Mouse (Mus musculus): Measurements from ENCODE around the gene Cyp2b23.
"Not testable (repeated sequence)": the region's sequence is repeated elsewhere in the genome, so short reads cannot be mapped to it uniquely, and the experiment has no call there.

Gene Cyp2b23

GRCm38 (mm10) chr7:26686337-26686736, at the start of gene Cyp2b23:
Cyp2b23 (minus strand) TSS chr7:26686437.
- no peak for DNase-seq

GRCm38 (mm10) chr7:26711061-26711460, 24.8 kb upstream of the Cyp2b23 start:
- no peak for DNase-seq

DNA sequence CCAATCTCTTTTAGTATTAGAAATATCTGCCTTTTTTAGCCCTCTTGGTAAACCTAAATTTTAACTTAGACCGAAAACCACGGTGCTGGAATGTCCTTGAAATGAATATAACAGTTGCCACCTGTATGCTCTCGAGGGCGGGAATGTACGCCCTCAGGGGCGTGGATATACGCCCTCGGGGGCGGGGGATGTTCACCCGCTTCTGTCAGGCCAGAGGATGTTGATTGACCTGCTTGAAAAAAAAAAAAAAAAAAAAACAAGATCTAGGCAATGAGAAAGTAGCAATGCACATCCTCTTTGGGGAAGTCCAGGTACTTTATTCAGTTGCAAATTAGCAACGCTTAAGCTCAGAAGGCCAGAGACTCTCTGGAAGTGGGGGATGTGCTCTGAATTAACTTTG, 20.8 kb upstream of the Cyp2b23 start:
- no peak for DNase-seq

DNA sequence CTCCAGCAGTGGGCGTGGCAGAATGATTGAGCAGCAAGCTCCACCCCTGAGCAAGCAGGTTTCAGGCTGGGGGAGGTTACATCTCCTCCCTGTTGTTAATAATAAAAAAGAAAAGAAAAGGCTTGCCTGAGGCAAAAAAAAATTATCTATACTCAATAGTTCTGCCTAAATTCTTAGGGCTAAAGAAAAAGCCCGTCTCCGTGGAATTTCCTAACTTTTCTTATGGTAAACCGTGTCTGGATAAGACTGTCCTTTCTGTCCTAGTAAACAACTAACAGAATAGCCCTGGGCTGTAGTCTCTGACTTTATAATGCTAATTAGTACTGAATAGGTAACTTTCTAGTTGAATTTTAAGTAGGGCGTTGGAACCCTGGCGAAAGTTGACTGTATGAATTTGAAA, 20.0 kb upstream of the Cyp2b23 start:
- not testable (repeated sequence) for DNase-seq

DNA sequence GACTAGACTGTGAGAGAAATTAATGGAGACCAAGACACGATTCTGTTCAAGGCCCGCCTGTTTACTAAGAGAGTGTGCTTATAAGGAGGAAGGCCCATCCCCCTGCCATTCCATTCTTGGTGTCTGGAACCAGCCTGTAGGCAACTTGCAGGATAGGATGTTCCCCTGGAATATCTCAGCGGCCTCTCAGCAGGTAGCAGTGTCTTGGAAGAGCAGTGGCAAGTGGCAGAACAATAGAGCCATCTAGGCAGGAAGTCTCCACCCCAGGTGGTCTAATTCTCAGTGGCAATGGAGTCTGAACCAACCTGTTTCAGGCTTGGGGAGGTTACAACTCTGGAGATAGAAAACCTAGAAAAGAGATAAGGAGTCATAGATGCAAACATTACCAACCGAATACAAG, 13.9 kb upstream of the Cyp2b23 start:
- DNase-seq = no peak

DNA sequence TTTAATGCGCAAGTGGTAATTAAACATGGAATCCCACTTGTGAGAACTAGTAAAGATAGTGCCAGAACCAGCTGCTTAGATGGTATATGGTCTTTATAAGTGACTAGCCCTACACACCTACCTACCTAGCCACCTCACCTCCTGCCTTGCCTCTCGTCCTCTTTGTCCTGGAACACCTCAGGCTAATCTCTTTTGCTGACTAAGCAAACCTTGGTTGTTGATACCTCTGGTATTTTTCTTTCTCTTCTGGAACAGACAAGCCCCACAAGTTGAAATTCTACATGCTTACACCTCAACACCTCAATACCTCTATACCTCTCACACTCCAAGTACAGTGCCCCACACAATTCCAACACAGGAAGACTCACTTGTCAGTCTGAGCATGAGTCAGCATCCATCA, 524 bp downstream of the Cyp2b23 start:
- no peak for DNase-seq

DNA sequence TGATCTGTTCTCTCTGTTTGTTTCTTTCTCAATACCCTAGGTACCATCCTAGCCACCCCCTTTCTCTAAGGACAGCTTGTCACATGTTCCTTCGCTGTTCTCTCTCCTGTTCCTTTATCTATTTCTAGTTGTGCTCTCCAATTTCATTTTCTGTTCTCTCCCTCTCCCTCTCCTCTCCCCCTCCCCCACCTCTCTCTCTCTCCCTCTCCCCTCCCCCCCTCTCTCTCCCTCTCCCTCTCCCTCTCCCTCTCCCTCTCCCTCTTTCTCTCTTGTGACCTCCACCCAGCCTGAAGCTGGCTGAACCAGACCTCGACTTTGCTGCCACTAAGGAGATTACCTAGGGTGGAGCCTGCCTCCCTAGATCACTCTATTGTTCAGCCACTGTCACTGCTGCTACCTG, 18.8 kb downstream of the Cyp2b23 start:
- not testable (repeated sequence) for DNase-seq

- no peak for DNase-seq
These were observed 20.2 kb downstream of the Cyp2b23 start for GRCm38 (mm10) chr7:26666011-26666410.

GRCm38 (mm10) chr7:26618364-26618763, 67.9 kb downstream of the Cyp2b23 start, which contains the start of gene Vmn1r185:
Vmn1r185 (minus strand) TSS chr7:26618464.
- not testable (repeated sequence) for DNase-seq

All from cerebellum, postnatal 36 days (tissue).